Mouse (Mus musculus): ENCODE measurements around the gene Trpv4. TPM values are rescaled to one million over a fixed set of nuclear protein-coding genes. Genes with fewer than 3 reads are reported as not detected.

Gene Trpv4
- polyA plus RNA-seq, 1 experiment, result 1.7 TPM

DNA sequence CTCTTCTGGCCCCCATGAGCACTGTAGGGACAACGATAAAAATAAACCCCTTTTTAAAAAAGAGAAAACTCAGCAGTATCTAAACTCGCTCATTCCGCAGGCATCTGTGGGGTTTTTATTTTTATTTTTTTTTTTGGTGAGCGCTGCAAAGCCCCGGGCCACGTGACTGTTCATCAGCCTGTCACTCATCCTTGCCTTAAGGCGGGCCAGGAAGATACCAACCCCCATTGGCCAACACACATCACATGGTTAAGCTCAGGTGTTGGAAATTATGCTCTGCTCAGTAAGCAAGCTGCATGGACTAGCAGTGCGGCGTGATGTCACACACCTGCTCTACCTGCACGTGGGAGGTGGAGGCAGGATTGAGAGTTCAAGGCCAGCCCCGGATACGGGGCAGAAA is 40.4 kb downstream of the Trpv4 start:
- no peak for DNase-seq (ENCODE audit: low read depth)
- no peak for TF ChIP-seq POLR2A (IDR thresholded peaks at IDR 0.05; ENCODE audit: borderline replicate concordance, extremely low read depth, insufficient read depth, insufficient read length, poor library complexity, severe bottlenecking)

DNA sequence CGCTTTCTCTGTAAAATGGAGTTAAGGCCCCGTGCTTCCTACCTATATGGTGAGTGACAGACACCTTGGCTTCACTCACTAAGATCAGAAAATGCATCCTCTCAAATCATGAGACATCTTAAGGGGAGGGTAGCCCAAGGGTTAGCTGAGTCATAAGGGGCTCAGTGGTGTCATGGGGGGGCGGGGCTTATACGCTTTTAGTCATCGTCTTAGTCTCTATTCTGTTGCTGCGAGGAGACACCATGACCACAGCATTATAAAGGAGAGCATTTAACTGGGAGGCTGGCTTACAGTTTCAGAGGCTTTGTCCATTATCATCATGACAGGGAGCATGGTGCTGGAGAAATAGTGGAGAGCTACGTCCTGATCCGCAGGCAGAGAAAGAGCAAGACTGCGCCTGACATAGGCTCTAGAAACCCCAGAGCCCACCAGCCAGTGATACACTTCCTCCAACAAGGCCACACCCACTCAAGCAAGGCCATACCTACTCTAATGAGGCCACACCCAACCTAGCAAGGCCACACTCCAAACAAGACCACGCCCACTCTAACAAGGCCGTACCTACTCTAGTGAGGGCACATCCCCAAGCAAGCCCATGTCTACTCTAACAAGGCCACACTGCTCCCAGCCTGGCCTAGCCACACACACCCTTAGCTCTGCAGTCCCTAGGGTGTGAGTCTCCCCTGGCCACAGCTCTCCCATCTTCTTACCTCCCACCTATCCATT is 41.7 kb downstream of the Trpv4 start:
- no peak for TF ChIP-seq CTCF (IDR thresholded peaks at IDR 0.05; ENCODE audit: borderline replicate concordance, extremely low read depth, insufficient read depth, insufficient read length)
- TF ChIP-seq POLR2A (IDR thresholded peaks at IDR 0.05; ENCODE audit: borderline replicate concordance, extremely low read depth, insufficient read depth, insufficient read length, poor library complexity, severe bottlenecking), result no peak
- DNase-seq (ENCODE audit: low read depth), result no peak

DNA sequence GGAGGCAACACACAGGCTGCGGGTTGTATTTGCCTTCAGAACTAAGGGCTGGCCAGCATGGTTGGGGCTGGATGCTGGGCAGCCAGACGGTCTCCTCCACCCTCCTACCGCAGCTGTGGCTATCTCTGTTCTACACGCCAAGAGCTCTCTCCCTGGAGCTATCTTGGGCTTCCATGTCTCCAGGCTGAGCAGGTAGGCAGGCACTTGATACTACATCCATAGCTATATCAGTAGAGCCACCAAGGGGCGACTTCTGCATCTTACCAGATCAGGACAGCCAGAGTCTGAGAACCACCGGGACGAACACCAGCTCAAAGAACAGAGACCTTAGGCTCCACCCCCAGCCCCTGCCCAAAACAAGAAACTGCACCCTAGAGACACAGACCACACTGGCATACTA is 43.4 kb downstream of the Trpv4 start:
- TF ChIP-seq CTCF (IDR thresholded peaks at IDR 0.05; ENCODE audit: borderline replicate concordance, extremely low read depth, insufficient read depth, insufficient read length) (no peak), POLR2A (IDR thresholded peaks at IDR 0.05; ENCODE audit: borderline replicate concordance, extremely low read depth, insufficient read depth, insufficient read length, poor library complexity, severe bottlenecking) (no peak)
- no peak for DNase-seq (ENCODE audit: low read depth)

DNA sequence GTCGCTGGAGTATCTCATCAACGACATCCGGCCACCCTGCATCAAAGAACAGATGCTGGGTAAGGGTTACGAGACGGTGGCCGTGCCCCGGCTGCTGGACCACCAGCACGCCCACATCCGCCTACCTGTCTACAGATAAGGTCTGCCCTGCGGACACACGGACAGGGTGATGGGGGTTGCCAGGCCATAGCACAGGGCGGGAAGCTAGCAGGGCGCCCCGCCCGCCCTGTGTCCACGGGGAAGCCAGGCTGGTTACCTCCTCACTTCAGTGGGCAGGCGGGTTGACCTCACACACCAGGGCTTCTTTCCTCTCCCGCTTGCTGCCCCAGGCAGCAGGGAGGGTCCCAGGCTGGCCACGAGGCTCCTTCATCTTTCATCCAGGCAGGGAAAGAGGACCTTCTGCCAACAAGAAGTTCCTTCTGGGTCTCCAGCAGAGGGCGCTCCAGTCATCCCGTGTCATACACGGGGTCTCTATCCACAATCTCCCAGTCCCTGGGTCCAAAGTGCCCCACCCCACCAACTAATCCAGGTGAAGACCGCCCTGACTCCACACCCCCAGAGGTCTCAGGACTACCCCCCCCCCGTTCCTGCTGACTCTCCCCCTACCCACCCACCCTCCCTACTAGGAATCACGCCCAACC is 46.1 kb downstream of the Trpv4 start:
- TF ChIP-seq CTCF (IDR thresholded peaks at IDR 0.05; ENCODE audit: borderline replicate concordance, extremely low read depth, insufficient read depth, insufficient read length) (peak; percentile 78), POLR2A (IDR thresholded peaks at IDR 0.05; ENCODE audit: borderline replicate concordance, extremely low read depth, insufficient read depth, insufficient read length, poor library complexity, severe bottlenecking) (no peak)
- peak; percentile 51 for DNase-seq (ENCODE audit: low read depth)

DNA sequence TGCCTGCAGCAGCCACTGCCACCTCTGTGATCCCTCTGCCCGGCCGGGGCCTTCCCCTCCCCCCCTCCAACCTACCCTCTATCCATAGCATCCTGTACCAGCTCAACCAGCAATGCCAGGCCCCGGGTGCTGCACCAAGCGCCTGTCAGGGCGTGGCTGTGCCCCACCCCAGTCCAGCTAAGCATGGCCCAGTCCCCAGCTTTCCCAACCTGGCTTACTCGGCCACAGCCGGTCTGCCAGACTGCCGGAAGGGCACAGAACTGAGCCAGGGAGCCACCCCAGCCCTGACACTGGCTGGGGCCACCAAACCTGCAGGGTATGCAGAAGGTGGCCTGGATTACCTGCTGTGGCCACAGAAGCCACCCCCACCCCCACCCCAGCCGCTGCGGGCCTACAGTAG is 47.0 kb downstream of the Trpv4 start:
- DNase-seq (ENCODE audit: low read depth), result no peak
- TF ChIP-seq CTCF (IDR thresholded peaks at IDR 0.05; ENCODE audit: borderline replicate concordance, extremely low read depth, insufficient read depth, insufficient read length) (no peak), POLR2A (IDR thresholded peaks at IDR 0.05; ENCODE audit: borderline replicate concordance, extremely low read depth, insufficient read depth, insufficient read length, poor library complexity, severe bottlenecking) (no peak)

DNA sequence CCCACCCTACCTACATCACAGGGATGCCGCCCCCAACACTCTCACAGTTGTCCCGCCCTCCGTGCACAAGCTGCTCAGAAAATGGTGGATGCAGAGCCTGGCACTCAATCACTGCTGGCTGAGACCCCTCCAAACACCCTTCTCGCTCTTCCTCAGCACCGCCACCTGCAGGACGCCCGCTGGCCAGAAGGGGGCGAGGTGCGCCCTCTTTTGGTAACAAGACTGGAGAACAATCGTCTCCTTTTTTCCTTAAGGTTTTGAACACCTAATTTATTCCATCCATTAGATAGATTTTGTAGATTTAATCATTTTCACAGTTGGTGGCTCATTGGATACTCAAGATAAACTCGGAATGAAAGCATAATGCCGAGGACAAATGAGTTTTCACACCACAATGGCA is 49.7 kb downstream of the Trpv4 start:
- TF ChIP-seq CTCF (IDR thresholded peaks at IDR 0.05; ENCODE audit: borderline replicate concordance, extremely low read depth, insufficient read depth, insufficient read length) (peak; percentile 94), POLR2A (IDR thresholded peaks at IDR 0.05; ENCODE audit: borderline replicate concordance, extremely low read depth, insufficient read depth, insufficient read length, poor library complexity, severe bottlenecking) (no peak)
- peak; percentile 95 for DNase-seq (ENCODE audit: low read depth)

DNA sequence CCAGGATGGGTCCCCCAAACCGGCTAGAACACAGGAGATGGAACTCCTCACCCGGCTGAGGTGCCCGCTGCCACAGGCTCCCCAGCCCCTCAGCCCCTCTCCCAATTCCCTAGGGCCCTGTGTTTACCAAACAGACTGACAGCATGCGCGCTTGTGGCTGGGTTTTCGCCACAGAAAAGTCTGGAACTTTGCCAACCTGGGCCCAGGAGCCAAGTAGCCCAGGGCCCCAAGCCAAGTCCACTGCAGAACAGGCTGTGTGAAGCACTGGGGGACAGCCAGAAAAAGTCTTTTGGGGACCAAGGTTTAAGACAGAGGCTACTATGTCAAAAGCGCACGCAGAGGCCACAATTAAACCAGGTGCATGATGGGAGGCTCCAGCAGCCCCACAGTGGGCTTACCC is 50.6 kb downstream of the Trpv4 start:
- TF ChIP-seq CTCF (IDR thresholded peaks at IDR 0.05; ENCODE audit: borderline replicate concordance, extremely low read depth, insufficient read depth, insufficient read length) (no peak), POLR2A (IDR thresholded peaks at IDR 0.05; ENCODE audit: borderline replicate concordance, extremely low read depth, insufficient read depth, insufficient read length, poor library complexity, severe bottlenecking) (no peak)
- peak; percentile 93 for DNase-seq (ENCODE audit: low read depth)

DNA sequence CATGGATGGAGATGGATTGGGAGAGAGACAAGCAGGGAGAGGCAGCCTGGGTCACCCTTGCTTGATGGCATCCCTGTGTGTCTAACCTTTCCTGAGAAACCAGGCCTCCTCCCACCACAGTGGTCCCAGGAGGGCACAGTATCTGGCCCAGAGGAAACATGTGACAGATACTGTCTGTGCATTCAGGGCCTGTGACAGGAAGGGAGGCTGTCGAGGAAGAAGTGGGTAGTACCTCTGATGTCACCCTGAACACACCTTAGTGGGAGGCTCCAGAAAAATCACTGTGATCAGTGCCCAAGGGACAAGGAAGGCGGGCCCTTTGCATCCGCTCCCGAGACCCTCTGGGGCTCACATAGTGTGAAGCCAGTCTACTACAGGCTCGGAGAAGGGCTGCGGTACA is 52.2 kb downstream of the Trpv4 start:
- TF ChIP-seq CTCF (IDR thresholded peaks at IDR 0.05; ENCODE audit: borderline replicate concordance, extremely low read depth, insufficient read depth, insufficient read length) (no peak), POLR2A (IDR thresholded peaks at IDR 0.05; ENCODE audit: borderline replicate concordance, extremely low read depth, insufficient read depth, insufficient read length, poor library complexity, severe bottlenecking) (no peak)
- DNase-seq (ENCODE audit: low read depth), result no peak

DNA sequence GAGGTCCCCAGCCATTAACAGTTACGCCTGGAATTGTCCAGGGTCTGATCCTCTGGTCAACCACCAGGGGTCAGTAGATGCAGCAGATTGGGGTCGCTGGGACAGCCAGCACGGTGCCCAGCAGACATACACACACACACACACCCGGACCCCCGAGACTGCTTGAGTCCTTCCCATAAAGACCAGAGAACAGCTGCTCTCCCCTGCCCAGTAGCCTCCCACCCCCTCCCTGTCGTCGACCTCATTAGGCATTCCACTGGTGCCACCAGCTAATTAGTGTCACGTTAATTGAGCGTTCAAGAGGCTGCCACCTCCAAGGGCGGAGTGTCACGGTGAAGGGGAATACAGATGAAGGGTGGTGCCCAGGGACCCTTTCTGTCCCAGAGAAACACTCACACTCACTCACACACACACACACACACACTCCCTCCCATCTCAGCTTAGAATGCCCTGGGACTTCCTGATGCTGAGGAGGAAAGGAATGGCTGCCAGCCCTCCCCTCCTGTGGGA is 53.4 kb downstream of the Trpv4 start:
- TF ChIP-seq POLR2A (IDR thresholded peaks at IDR 0.05; ENCODE audit: borderline replicate concordance, extremely low read depth, insufficient read depth, insufficient read length, poor library complexity, severe bottlenecking) (no peak), CTCF (IDR thresholded peaks at IDR 0.05; ENCODE audit: borderline replicate concordance, extremely low read depth, insufficient read depth, insufficient read length) (peak; percentile 64)
- peak; percentile 95 for DNase-seq (ENCODE audit: low read depth)

DNA sequence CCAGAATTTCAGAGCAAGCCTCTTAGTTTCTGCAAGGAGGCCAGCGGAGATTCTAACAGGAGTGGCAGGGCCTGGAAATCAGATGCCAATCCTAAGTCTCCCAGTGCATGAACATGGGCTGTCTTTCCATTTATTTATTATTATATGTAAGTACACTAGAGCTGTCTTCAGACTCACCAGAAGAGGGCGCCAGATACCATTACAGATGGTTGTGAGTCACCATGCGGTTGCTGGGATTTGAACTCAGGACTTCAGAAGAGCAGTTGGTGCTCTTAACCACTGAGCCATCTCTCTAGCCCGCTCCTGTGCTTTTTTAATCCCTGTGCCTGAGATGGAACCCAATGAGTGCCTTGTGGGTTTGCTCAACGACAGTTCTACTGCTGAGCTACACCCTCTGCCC is 54.2 kb downstream of the Trpv4 start:
- DNase-seq (ENCODE audit: low read depth), result no peak

DNA sequence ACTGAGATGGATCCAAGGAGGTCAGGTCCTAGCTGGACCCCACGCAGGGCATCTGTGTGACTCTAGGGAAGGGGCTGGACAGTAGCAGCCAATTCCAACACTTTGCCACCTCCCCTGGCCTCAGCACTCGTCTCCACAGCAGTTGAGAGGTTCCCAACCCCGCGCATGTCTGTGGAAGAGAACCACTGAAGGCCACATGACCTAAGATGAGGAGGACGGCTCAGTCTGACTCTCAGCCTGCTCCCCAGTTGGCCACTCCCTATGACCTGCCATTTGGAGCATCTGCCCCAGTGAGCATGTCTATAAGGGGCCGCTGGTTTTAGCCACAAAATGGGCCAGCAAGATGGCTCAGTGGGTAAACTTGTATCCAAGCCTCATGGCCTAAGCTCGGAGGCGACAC is 56.2 kb downstream of the Trpv4 start:
- DNase-seq (ENCODE audit: low read depth), result no peak

More for the DNA sequence above, 54.2 kb downstream of the Trpv4 start:
- TF ChIP-seq CTCF (IDR thresholded peaks at IDR 0.05; ENCODE audit: borderline replicate concordance, extremely low read depth, insufficient read depth, insufficient read length) (peak; percentile 23; the same call in 1 of the 2 replicates), POLR2A (IDR thresholded peaks at IDR 0.05; ENCODE audit: borderline replicate concordance, extremely low read depth, insufficient read depth, insufficient read length, poor library complexity, severe bottlenecking) (no peak)

DNA sequence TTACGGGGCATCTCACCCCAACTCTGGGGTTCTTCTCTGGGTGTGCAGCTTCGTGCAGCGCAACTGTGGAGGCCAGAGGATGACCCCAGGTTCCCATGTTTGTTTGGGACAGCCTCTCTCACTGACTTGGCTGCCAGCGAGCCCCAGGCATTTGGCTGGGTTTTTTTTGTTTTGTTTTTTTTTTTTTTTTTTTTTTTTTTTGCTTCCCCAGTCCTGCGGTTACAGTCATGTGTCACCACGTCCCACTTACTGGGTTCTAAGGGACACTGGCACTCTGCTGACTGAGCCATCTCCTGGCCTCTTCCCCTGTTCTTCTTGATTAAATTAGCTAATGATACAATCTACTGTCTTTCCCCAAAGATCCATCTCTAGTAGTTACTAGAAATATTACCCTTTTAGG is 60.6 kb downstream of the Trpv4 start:
- TF ChIP-seq CTCF (IDR thresholded peaks at IDR 0.05; ENCODE audit: borderline replicate concordance, extremely low read depth, insufficient read depth, insufficient read length) (no peak), POLR2A (IDR thresholded peaks at IDR 0.05; ENCODE audit: borderline replicate concordance, extremely low read depth, insufficient read depth, insufficient read length, poor library complexity, severe bottlenecking) (no peak)
- DNase-seq (ENCODE audit: low read depth), result no peak

More for the DNA sequence above, 56.2 kb downstream of the Trpv4 start:
- TF ChIP-seq CTCF (IDR thresholded peaks at IDR 0.05; ENCODE audit: borderline replicate concordance, extremely low read depth, insufficient read depth, insufficient read length), result no peak
- TF ChIP-seq POLR2A (IDR thresholded peaks at IDR 0.05; ENCODE audit: borderline replicate concordance, extremely low read depth, insufficient read depth, insufficient read length, poor library complexity, severe bottlenecking), result no peak
